Mouse (Mus musculus) cerebellum, postnatal 4 days (tissue): Measurements from ENCODE around the gene Cpe.
"Not testable (repeated sequence)": the region's sequence is repeated elsewhere in the genome, so short reads cannot be mapped to it uniquely, and the experiment has no call there.

Source experiments
- DNase-seq, 2 experiments: peaks; one replicate each; pipeline ENCODE4 v3.0.0; 2022; ENCODE audit warnings: low spot score in 2 of 2, mixed read lengths in 1 of 2

Gene Cpe

GRCm38 (mm10) chr8:64674951-64675585 is 17.8 kb downstream of the Cpe start:
- no peak for DNase-seq

GRCm38 (mm10) chr8:64672920-64673319 is 19.9 kb downstream of the Cpe start:
- no peak for DNase-seq

- no peak for DNase-seq
Observed at GRCm38 (mm10) chr8:64671937-64672336, 20.9 kb downstream of the Cpe start.

GRCm38 (mm10) chr8:64666305-64666704 is 26.5 kb downstream of the Cpe start:
- DNase-seq = not testable (repeated sequence)

GRCm38 (mm10) chr8:64665563-64665962 is 27.3 kb downstream of the Cpe start:
- DNase-seq = no peak

GRCm38 (mm10) chr8:64664811-64665210 is 28.0 kb downstream of the Cpe start:
- DNase-seq = no peak

GRCm38 (mm10) chr8:64664350-64664749 is 28.5 kb downstream of the Cpe start:
- DNase-seq = no peak

- DNase-seq = no peak
Observed at GRCm38 (mm10) chr8:64659097-64659496, 33.8 kb downstream of the Cpe start.

- no peak for DNase-seq
Observed at GRCm38 (mm10) chr8:64657980-64658401, 34.9 kb downstream of the Cpe start.

GRCm38 (mm10) chr8:64657517-64657916 is 35.3 kb downstream of the Cpe start:
- no peak for DNase-seq

GRCm38 (mm10) chr8:64655887-64656286 is 37.0 kb downstream of the Cpe start:
- no peak for DNase-seq

GRCm38 (mm10) chr8:64655087-64655486 is 37.8 kb downstream of the Cpe start:
- DNase-seq = no peak

- DNase-seq = no peak
Observed at GRCm38 (mm10) chr8:64652285-64652684, 40.6 kb downstream of the Cpe start.

- no peak for DNase-seq
Observed at GRCm38 (mm10) chr8:64648063-64648462, 44.8 kb downstream of the Cpe start.

GRCm38 (mm10) chr8:64647148-64647547 is 45.7 kb downstream of the Cpe start:
- DNase-seq = no peak

- no peak for DNase-seq
Observed at GRCm38 (mm10) chr8:64646421-64646820, 46.4 kb downstream of the Cpe start.

- DNase-seq = no peak
Observed at GRCm38 (mm10) chr8:64644108-64645005, 48.5 kb downstream of the Cpe start.

GRCm38 (mm10) chr8:64643382-64643781 is 49.5 kb downstream of the Cpe start:
- DNase-seq = no peak

- DNase-seq = no peak
Observed at GRCm38 (mm10) chr8:64642799-64643198, 50.1 kb downstream of the Cpe start.

- no peak for DNase-seq
Observed at GRCm38 (mm10) chr8:64640599-64640998, 52.3 kb downstream of the Cpe start.

GRCm38 (mm10) chr8:64639676-64640075 is 53.2 kb downstream of the Cpe start:
- DNase-seq = no peak

- DNase-seq = no peak
Observed at GRCm38 (mm10) chr8:64634901-64635300, 58.0 kb downstream of the Cpe start.
